Mouse (Mus musculus): Measurements from ENCODE around the gene Maml2. TPM values are rescaled to one million over a fixed set of nuclear protein-coding genes. Genes with fewer than 3 reads are reported as not detected.

Gene Maml2
- total RNA-seq, 2 experiments from 2014 or later = 26.1 to 34.6 TPM

- Histone ChIP-seq H3K27ac (no peak overlapping the region), H3K4me3 (no peak overlapping the region)
- no peak for TF ChIP-seq CTCF (conservative IDR thresholded peaks at IDR 0.05)
- DNase-seq (ENCODE audit: low spot score in 2 of 2) = no peak
Observed at GRCm38 (mm10) chr9:13684327-13684934, 386.7 kb downstream of the Maml2 start.

- TF ChIP-seq CTCF (conservative IDR thresholded peaks at IDR 0.05) = peak; percentile 62
Observed at GRCm38 (mm10) chr9:13686977-13687659, 389.4 kb downstream of the Maml2 start.

DNA sequence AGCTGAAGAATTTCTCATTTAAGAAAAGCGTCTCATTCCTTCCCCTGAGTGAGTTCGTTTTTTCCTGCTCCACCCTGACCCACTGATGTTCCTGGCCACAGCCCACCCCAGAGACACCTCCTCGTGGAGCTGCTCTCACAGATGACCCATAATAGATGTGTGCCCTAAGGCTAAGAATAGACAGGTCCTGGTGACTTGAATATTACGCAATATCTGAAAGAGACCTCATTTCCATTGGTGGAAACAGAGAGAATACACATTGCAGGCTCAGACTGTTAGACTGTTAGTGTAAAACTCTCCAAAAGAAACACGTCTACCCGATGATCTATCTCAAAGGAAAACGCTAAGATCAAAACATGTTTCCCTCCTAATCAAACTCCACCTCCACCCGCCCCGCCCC lies 391.2 kb downstream of the Maml2 start:
- DNase-seq (ENCODE audit: low spot score in 2 of 2) = no peak
- no peak overlapping the region for H3K27ac ChIP-seq
- no peak for TF ChIP-seq CTCF (conservative IDR thresholded peaks at IDR 0.05)
- H3K4me3 ChIP-seq = no peak overlapping the region

More at GRCm38 (mm10) chr9:13686977-13687659, 389.4 kb downstream of the Maml2 start:
- no peak for DNase-seq (ENCODE audit: low spot score in 2 of 2)
- Histone ChIP-seq H3K4me3 (no peak overlapping the region), H3K27ac (no peak overlapping the region)

GRCm38 (mm10) chr9:13690321-13690720 lies 392.6 kb downstream of the Maml2 start:
- DNase-seq (ENCODE audit: low spot score in 2 of 2) = no peak
- H3K27ac ChIP-seq = no peak overlapping the region
- H3K4me3 ChIP-seq = no peak overlapping the region
- no peak for TF ChIP-seq CTCF (conservative IDR thresholded peaks at IDR 0.05)

- no peak for DNase-seq (ENCODE audit: low spot score in 2 of 2)
- TF ChIP-seq CTCF (conservative IDR thresholded peaks at IDR 0.05) = no peak
- H3K27ac ChIP-seq = no peak overlapping the region
- no peak overlapping the region for H3K4me3 ChIP-seq
Observed at GRCm38 (mm10) chr9:13693693-13694284, 396.0 kb downstream of the Maml2 start.

DNA sequence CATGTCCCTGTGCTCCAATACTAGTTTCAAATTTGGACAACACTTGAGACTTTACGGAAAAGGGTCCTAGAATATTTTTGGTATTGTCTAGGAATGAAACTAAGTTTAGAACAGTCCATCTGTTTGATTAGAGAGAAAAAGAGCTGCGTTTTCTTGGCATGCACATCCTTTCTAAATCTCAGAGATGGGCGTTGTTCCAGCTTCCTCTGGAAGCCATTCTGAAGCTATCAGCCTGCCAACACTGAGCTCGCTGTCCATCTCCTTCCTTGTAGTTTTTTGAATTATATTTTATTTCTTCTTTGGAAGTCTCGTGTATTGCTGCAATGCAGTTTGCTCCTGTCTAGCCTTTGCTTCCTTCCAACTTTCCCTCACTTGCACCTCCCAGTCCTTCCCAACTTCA lies 396.5 kb downstream of the Maml2 start:
- DNase-seq (ENCODE audit: low spot score in 2 of 2) = peak; percentile 56 to 58

GRCm38 (mm10) chr9:13697041-13697811 lies 399.5 kb downstream of the Maml2 start:
- no peak; the same call in none of the 2 replicates for TF ChIP-seq CTCF (conservative IDR thresholded peaks at IDR 0.05)
- Histone ChIP-seq H3K27ac (no peak overlapping the region), H3K4me3 (no peak overlapping the region)
- no peak for DNase-seq (ENCODE audit: low spot score in 2 of 2)

More for the DNA sequence above, 396.5 kb downstream of the Maml2 start:
- no peak for TF ChIP-seq CTCF (conservative IDR thresholded peaks at IDR 0.05)
- H3K4me3 ChIP-seq = no peak overlapping the region
- 0 out of 2 replicates have a peak overlapping the region, but pooled peaks have one; percentile 32 for H3K27ac ChIP-seq

GRCm38 (mm10) chr9:13697869-13698268 lies 400.1 kb downstream of the Maml2 start:
- DNase-seq (ENCODE audit: low spot score in 2 of 2) = no peak
- TF ChIP-seq CTCF (conservative IDR thresholded peaks at IDR 0.05) = no peak
- no peak overlapping the region for H3K27ac ChIP-seq
- H3K4me3 ChIP-seq = no peak overlapping the region

- no peak for DNase-seq (ENCODE audit: low spot score in 2 of 2)
- no peak overlapping the region for H3K27ac ChIP-seq
- no peak overlapping the region for H3K4me3 ChIP-seq
- no peak for TF ChIP-seq CTCF (conservative IDR thresholded peaks at IDR 0.05)
Observed at GRCm38 (mm10) chr9:13699061-13699780, 401.5 kb downstream of the Maml2 start.

- no peak overlapping the region for H3K27ac ChIP-seq
- no peak for TF ChIP-seq CTCF (conservative IDR thresholded peaks at IDR 0.05)
- no peak overlapping the region for H3K4me3 ChIP-seq
- DNase-seq (ENCODE audit: low spot score in 2 of 2) = no peak
Observed at GRCm38 (mm10) chr9:13699781-13700116, 402.0 kb downstream of the Maml2 start.

DNA sequence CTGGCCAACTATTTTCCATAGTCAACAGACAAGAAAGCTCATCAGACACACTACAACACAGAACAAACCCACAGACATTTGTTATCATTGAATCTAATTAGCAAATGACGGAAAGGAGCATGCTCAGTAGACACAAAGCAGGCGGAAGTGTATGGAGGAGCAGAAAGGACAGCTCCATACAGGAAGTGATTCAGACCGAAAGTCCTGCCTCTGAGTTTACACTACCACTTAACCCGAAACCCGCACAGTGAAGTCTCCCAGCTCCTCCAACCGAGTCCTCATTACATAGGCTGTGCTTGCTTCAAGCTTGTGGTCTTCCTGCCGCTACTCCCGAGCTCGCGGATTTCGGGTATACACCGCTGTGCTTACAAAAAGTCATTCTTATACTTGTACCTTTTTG lies 404.0 kb downstream of the Maml2 start:
- no peak for DNase-seq (ENCODE audit: low spot score in 2 of 2)
- Histone ChIP-seq H3K27ac (no peak overlapping the region), H3K4me3 (no peak overlapping the region)
- TF ChIP-seq CTCF (conservative IDR thresholded peaks at IDR 0.05) = no peak

DNA sequence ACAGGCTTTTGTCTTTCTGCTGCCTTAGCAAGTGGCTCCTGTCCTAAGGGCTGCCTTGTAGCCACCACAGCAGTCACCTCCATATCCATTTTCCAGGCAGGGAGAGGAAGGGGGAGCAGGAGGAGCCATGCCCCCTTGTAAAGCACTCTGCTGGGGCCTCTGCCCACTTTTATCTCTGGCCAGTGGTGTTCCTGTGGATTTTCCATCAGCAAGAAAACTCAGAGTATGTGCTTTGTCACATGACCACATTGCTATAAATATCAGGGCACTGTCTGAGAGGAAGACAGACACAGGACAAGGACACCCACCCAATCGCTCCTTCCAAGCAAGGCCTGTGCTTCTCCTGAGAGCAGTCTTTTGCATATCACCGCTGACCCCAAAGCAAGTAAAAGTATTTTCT lies 405.3 kb downstream of the Maml2 start:
- Histone ChIP-seq H3K27ac (peak overlapping the region; percentile 19; the same call in 1 of the 2 replicates), H3K4me3 (no peak overlapping the region)
- no peak for DNase-seq (ENCODE audit: low spot score in 2 of 2)
- TF ChIP-seq CTCF (conservative IDR thresholded peaks at IDR 0.05) = no peak
